Mouse (Mus musculus): ENCODE data around the gene Tprgl.

- TF ChIP-seq CTCF (IDR thresholded peaks at IDR 0.05; ENCODE audit: insufficient read depth, low read depth, low read length) (no peak), POLR2A (IDR thresholded peaks at IDR 0.05; ENCODE audit: insufficient read depth, low read depth, low read length) (no peak)
Observed at GRCm38 (mm10) chr4:154181001-154181400, 20.5 kb upstream of the Tprgl start.

All from olfactory bulb, adult 2 months (tissue).